Comparison of ENCODE assay signal across 8 mouse cellular contexts in genomic region chr17:67651506-67651905, GRCm38 (mm10). TPM values are rescaled to one million over a fixed set of nuclear protein-coding genes. Genes with fewer than 3 reads are reported as not detected.
DNase-seq lines count a peak whose midpoint lies in the region; ATAC-seq lines count a peak whose summit lies in the region.

No protein-coding gene starts in this region.

- H3K27me3 ChIP-seq in midbrain, embryonic 14.5 days (ENCODE audit: control insufficient read depth, insufficient read depth, low read length): no peaks in the 10 kb centered on the region
- no peaks in the 10 kb centered on the region for H3K27me3 ChIP-seq in midbrain, embryonic 16.5 days (ENCODE audit: control insufficient read depth, insufficient read depth, low read depth, low read length)

- no peak overlapping the region for H3K4me2 ChIP-seq in midbrain, embryonic 14.5 days (ENCODE audit: low read length)
- no peak overlapping the region for H3K4me2 ChIP-seq in midbrain, embryonic 16.5 days (ENCODE audit: low read length)

- H3K9me3 ChIP-seq in midbrain, embryonic 14.5 days (ENCODE audit: control insufficient read depth, low read length): no peaks in the 10 kb centered on the region
- H3K9me3 ChIP-seq in midbrain, embryonic 16.5 days (replicated peaks; ENCODE audit: control insufficient read depth, low read length, poor library complexity, severe bottlenecking): no peaks in the 10 kb centered on the region

- intact Hi-C loops in left cerebral cortex, postnatal 10 days (cut with DNase I): loop anchor here (5.0 kb wide), 1 partner anchor 186 kb away; no protein-coding TSS in a partner anchor

- H3K9ac ChIP-seq in midbrain, embryonic 14.5 days (replicated peaks; ENCODE audit: low read length): no peak overlapping the region
- no peak overlapping the region for H3K9ac ChIP-seq in midbrain, embryonic 16.5 days (ENCODE audit: low read depth, low read length)

- no peak overlapping the region for H3K4me3 ChIP-seq in midbrain, embryonic 14.5 days (replicated peaks; ENCODE audit: low read depth, low read length)
- no peak overlapping the region for H3K4me3 ChIP-seq in midbrain, embryonic 16.5 days (ENCODE audit: low read depth, low read length)

- no peaks in the 10 kb centered on the region for H3K36me3 ChIP-seq in midbrain, embryonic 14.5 days (ENCODE audit: control insufficient read depth, insufficient read depth, low read length)
- no peaks in the 10 kb centered on the region for H3K36me3 ChIP-seq in midbrain, embryonic 16.5 days (ENCODE audit: control insufficient read depth, insufficient read depth, low read length)

- peak; percentile 84 for DNase-seq in midbrain, embryonic 14.5 days
- peak; percentile 66 for DNase-seq in adrenal gland, adult 2 months
- DNase-seq in embryo, embryonic 9.5 days (ENCODE audit: extremely low spot score): peak; percentile 67
- DNase-seq in hindlimb bud, embryonic 11.5 days (ENCODE audit: extremely low spot score, low read depth, low spot score): peak; percentile 71
- DNase-seq in left cerebral cortex, postnatal 10 days (ENCODE audit: extremely low spot score in 1 of 2, low spot score in 2 of 2): peak; percentile 54 to 59
- DNase-seq in ovary, postnatal 14 days (ENCODE audit: low spot score): peak; percentile 64

- no peak overlapping the region for H3K27ac ChIP-seq in midbrain, embryonic 14.5 days (replicated peaks; ENCODE audit: low read depth, low read length)
- H3K27ac ChIP-seq in midbrain, embryonic 16.5 days (ENCODE audit: low read length): no peak overlapping the region

- ATAC-seq in midbrain, embryonic 14.5 days (ENCODE audit: low FRiP score, low TSS enrichment): no peak
- no peak for ATAC-seq in midbrain, embryonic 16.5 days
- no peak for ATAC-seq in erythroid progenitor cell, adult 5-6 weeks (replicated peaks; ENCODE audit: low FRiP score, poor library complexity, severe bottlenecking)

- 15% methylated on average over 4 of the region's 4 CpGs for WGBS in midbrain, embryonic 14.5 days
- WGBS in midbrain, embryonic 16.5 days: 14% methylated on average over 4 of the region's 4 CpGs

- no peaks in the 10 kb centered on the region for H3K4me1 ChIP-seq in midbrain, embryonic 14.5 days (ENCODE audit: control insufficient read depth, insufficient read depth, low read length)
- no peaks in the 10 kb centered on the region for H3K4me1 ChIP-seq in midbrain, embryonic 16.5 days (ENCODE audit: control insufficient read depth, insufficient read depth, low read length)

RNA-seq across cellular contexts. Expression of gene Lrrc30, which starts 19.0 kb away (rescaled TPM):
- polyA plus RNA-seq in midbrain, embryonic 14.5 days (2014; fragmentation: Nextera tagmentation; extraction: Ambion mirVana): not detected in 2 replicates
- not detected in 2 replicates for polyA plus RNA-seq in midbrain, embryonic 16.5 days (2015; fragmentation: Nextera tagmentation; extraction: Ambion mirVana)
- total RNA-seq in adrenal gland, adult 2 months (2021): under 1 TPM; 0.14 to 0.41 TPM
- polyA plus RNA-seq in adrenal gland, adult 2 months (2012; rRNA removed): 0.28 and 0.35 TPM in 2 replicates
- total RNA-seq in left cerebral cortex, postnatal 10 days (2021): not detected
- total RNA-seq in erythroid progenitor cell, adult 5-6 weeks (2015; ENCODE audit: low replicate concordance): not detected in 2 replicates
- not detected in 2 replicates for total RNA-seq in erythroid progenitor cell, adult 5-6 weeks (2017; ENCODE audit: low replicate concordance)

RNA-seq across cellular contexts. Expression of gene Lama1, which starts 45.6 kb away (rescaled TPM):
- 3.2 and 10.1 TPM in 2 replicates for polyA plus RNA-seq in midbrain, embryonic 14.5 days (2014; fragmentation: Nextera tagmentation; extraction: Ambion mirVana)
- polyA plus RNA-seq in midbrain, embryonic 16.5 days (2015; fragmentation: Nextera tagmentation; extraction: Ambion mirVana): 5.4 and 5.6 TPM in 2 replicates
- 10 to 100 TPM in 1 of 2 experiments, 1 to 10 TPM in 1; 7.5 to 10.6 TPM for total RNA-seq in adrenal gland, adult 2 months (2021)
- 8.1 and 9.6 TPM in 2 replicates for polyA plus RNA-seq in adrenal gland, adult 2 months (2012; rRNA removed)
- 1 to 10 TPM; 5.8 to 6.8 TPM for total RNA-seq in left cerebral cortex, postnatal 10 days (2021)
- not detected in 2 replicates for total RNA-seq in erythroid progenitor cell, adult 5-6 weeks (2015; ENCODE audit: low replicate concordance)
- total RNA-seq in erythroid progenitor cell, adult 5-6 weeks (2017; ENCODE audit: low replicate concordance): not detected in 2 replicates

Comparison
In these comparisons a context has a peak if more than half of its experiments do, and no peak if none do; other contexts are left out.
1. RNA of gene Lama1, which starts 45.6 kb away (total RNA-seq): 7.5 to 10.6 TPM in adrenal gland, adult 2 months and 5.8 to 6.8 TPM in left cerebral cortex, postnatal 10 days; not detected in erythroid progenitor cell, adult 5-6 weeks; every median in the first group is over 4 times any median in the second.
2. Peak in every context shown above with its lines, with median percentiles within 50 percentile points of each other: DNase-seq.